Mouse (Mus musculus): ENCODE data around the gene Orc5. TPM values are rescaled to one million over a fixed set of nuclear protein-coding genes. Genes with fewer than 3 reads are reported as not detected.

The Orc5 gene
- polyA plus RNA-seq, 1 experiment from 2014 or later: 48.0 TPM

GRCm38 (mm10) chr5:22548556-22549161 is 1.6 kb downstream of the Orc5 start:
- Histone ChIP-seq H3K4me2 (ENCODE audit: low read depth, low read length, severe bottlenecking) (no peak overlapping the region), H3K27me3 (ENCODE audit: control insufficient read depth, insufficient read depth, low read length) (no peaks in the 10 kb centered on the region), H3K27ac (ENCODE audit: low read depth, low read length) (no peak overlapping the region), H3K9ac (ENCODE audit: low read length) (no peak overlapping the region), H3K36me3 (ENCODE audit: control insufficient read depth, insufficient read depth, low read length) (no peaks in the 10 kb centered on the region; the same call in 1 of the 2 replicates), H3K9me3 (ENCODE audit: control insufficient read depth, low read length) (no peaks in the 10 kb centered on the region), H3K4me1 (replicated peaks; ENCODE audit: control insufficient read depth, insufficient read depth, low read length) (no peaks in the 10 kb centered on the region), H3K4me3 (ENCODE audit: low read depth, low read length) (no peak overlapping the region)
- 91% methylated on average over 6 of the region's 6 CpGs for WGBS
- no peak for ATAC-seq (replicated peaks; ENCODE audit: low FRiP score)
- no peak for DNase-seq (ENCODE audit: low spot score)

- 95% methylated on average over 5 of the region's 5 CpGs for WGBS
- Histone ChIP-seq H3K4me3 (ENCODE audit: low read depth, low read length) (no peak overlapping the region), H3K4me2 (ENCODE audit: low read depth, low read length, severe bottlenecking) (no peak overlapping the region), H3K9me3 (ENCODE audit: control insufficient read depth, low read length) (no peaks in the 10 kb centered on the region), H3K9ac (ENCODE audit: low read length) (no peak overlapping the region), H3K4me1 (replicated peaks; ENCODE audit: control insufficient read depth, insufficient read depth, low read length) (no peaks in the 10 kb centered on the region), H3K27ac (ENCODE audit: low read depth, low read length) (no peak overlapping the region), H3K27me3 (ENCODE audit: control insufficient read depth, insufficient read depth, low read length) (no peaks in the 10 kb centered on the region), H3K36me3 (ENCODE audit: control insufficient read depth, insufficient read depth, low read length) (no peaks in the 10 kb centered on the region; the same call in 1 of the 2 replicates)
- ATAC-seq (replicated peaks; ENCODE audit: low FRiP score) (no peak), DNase-seq (ENCODE audit: low spot score) (no peak)
Observed at GRCm38 (mm10) chr5:22546536-22546935, 3.7 kb downstream of the Orc5 start.

GRCm38 (mm10) chr5:22545305-22545704 is 4.9 kb downstream of the Orc5 start:
- ATAC-seq (replicated peaks; ENCODE audit: low FRiP score) (no peak), DNase-seq (ENCODE audit: low spot score) (no peak)
- Histone ChIP-seq H3K27ac (ENCODE audit: low read depth, low read length) (no peak overlapping the region), H3K4me1 (replicated peaks; ENCODE audit: control insufficient read depth, insufficient read depth, low read length) (no peaks in the 10 kb centered on the region), H3K4me3 (ENCODE audit: low read depth, low read length) (no peak overlapping the region), H3K9me3 (ENCODE audit: control insufficient read depth, low read length) (no peaks in the 10 kb centered on the region), H3K9ac (ENCODE audit: low read length) (no peak overlapping the region), H3K4me2 (ENCODE audit: low read depth, low read length, severe bottlenecking) (no peak overlapping the region), H3K36me3 (ENCODE audit: control insufficient read depth, insufficient read depth, low read length) (no peaks in the 10 kb centered on the region; the same call in 1 of the 2 replicates), H3K27me3 (ENCODE audit: control insufficient read depth, insufficient read depth, low read length) (no peaks in the 10 kb centered on the region)

- H3K4me3 ChIP-seq (ENCODE audit: low read depth, low read length): no peak overlapping the region
- WGBS: 94% methylated on average over 2 of the region's 2 CpGs
- no peak overlapping the region for H3K4me2 ChIP-seq (ENCODE audit: low read depth, low read length, severe bottlenecking)
- H3K9me3 ChIP-seq (ENCODE audit: control insufficient read depth, low read length): no peaks in the 10 kb centered on the region
- no peak overlapping the region for H3K27ac ChIP-seq (ENCODE audit: low read depth, low read length)
- H3K4me1 ChIP-seq (replicated peaks; ENCODE audit: control insufficient read depth, insufficient read depth, low read length): no peaks in the 10 kb centered on the region
- ATAC-seq (replicated peaks; ENCODE audit: low FRiP score) (no peak), DNase-seq (ENCODE audit: low spot score) (no peak)
- H3K9ac ChIP-seq (ENCODE audit: low read length): no peak overlapping the region
- no peaks in the 10 kb centered on the region; the same call in 1 of the 2 replicates for H3K36me3 ChIP-seq (ENCODE audit: control insufficient read depth, insufficient read depth, low read length)
- H3K27me3 ChIP-seq (ENCODE audit: control insufficient read depth, insufficient read depth, low read length): no peaks in the 10 kb centered on the region
Observed at GRCm38 (mm10) chr5:22542676-22543075, 7.6 kb downstream of the Orc5 start.

GRCm38 (mm10) chr5:22538996-22539600 is 11.1 kb downstream of the Orc5 start:
- H3K4me2 ChIP-seq (ENCODE audit: low read depth, low read length, severe bottlenecking): no peak overlapping the region
- H3K4me3 ChIP-seq (ENCODE audit: low read depth, low read length): no peak overlapping the region
- no peak for DNase-seq (ENCODE audit: low spot score)
- no peaks in the 10 kb centered on the region for H3K9me3 ChIP-seq (ENCODE audit: control insufficient read depth, low read length)
- H3K4me1 ChIP-seq (replicated peaks; ENCODE audit: control insufficient read depth, insufficient read depth, low read length): no peaks in the 10 kb centered on the region
- no peak for ATAC-seq (replicated peaks; ENCODE audit: low FRiP score)
- H3K27me3 ChIP-seq (ENCODE audit: control insufficient read depth, insufficient read depth, low read length): no peaks in the 10 kb centered on the region
- no peak overlapping the region for H3K9ac ChIP-seq (ENCODE audit: low read length)
- 82% methylated on average over 7 of the region's 7 CpGs for WGBS
- no peak overlapping the region for H3K27ac ChIP-seq (ENCODE audit: low read depth, low read length)
- no peaks in the 10 kb centered on the region; the same call in 1 of the 2 replicates for H3K36me3 ChIP-seq (ENCODE audit: control insufficient read depth, insufficient read depth, low read length)

GRCm38 (mm10) chr5:22536695-22537094 is 13.5 kb downstream of the Orc5 start:
- 88% methylated on average over 1 of the region's 1 CpGs for WGBS
- ATAC-seq (replicated peaks; ENCODE audit: low FRiP score) (no peak), DNase-seq (ENCODE audit: low spot score) (no peak)
- Histone ChIP-seq H3K9me3 (ENCODE audit: control insufficient read depth, low read length) (no peaks in the 10 kb centered on the region), H3K27ac (ENCODE audit: low read depth, low read length) (no peak overlapping the region), H3K27me3 (ENCODE audit: control insufficient read depth, insufficient read depth, low read length) (no peaks in the 10 kb centered on the region), H3K4me1 (replicated peaks; ENCODE audit: control insufficient read depth, insufficient read depth, low read length) (no peaks in the 10 kb centered on the region), H3K4me3 (ENCODE audit: low read depth, low read length) (no peak overlapping the region), H3K36me3 (ENCODE audit: control insufficient read depth, insufficient read depth, low read length) (no peaks in the 10 kb centered on the region; the same call in 1 of the 2 replicates), H3K9ac (ENCODE audit: low read length) (no peak overlapping the region), H3K4me2 (ENCODE audit: low read depth, low read length, severe bottlenecking) (no peak overlapping the region)

GRCm38 (mm10) chr5:22532571-22532970 is 17.7 kb downstream of the Orc5 start:
- H3K4me3 ChIP-seq (ENCODE audit: low read depth, low read length): no peak overlapping the region
- no peak for DNase-seq (ENCODE audit: low spot score)
- no peaks in the 10 kb centered on the region; the same call in 1 of the 2 replicates for H3K36me3 ChIP-seq (ENCODE audit: control insufficient read depth, insufficient read depth, low read length)
- no peak overlapping the region for H3K9ac ChIP-seq (ENCODE audit: low read length)
- ATAC-seq (replicated peaks; ENCODE audit: low FRiP score): no peak
- no peaks in the 10 kb centered on the region for H3K9me3 ChIP-seq (ENCODE audit: control insufficient read depth, low read length)
- H3K4me1 ChIP-seq (replicated peaks; ENCODE audit: control insufficient read depth, insufficient read depth, low read length): no peaks in the 10 kb centered on the region
- H3K27me3 ChIP-seq (ENCODE audit: control insufficient read depth, insufficient read depth, low read length): no peaks in the 10 kb centered on the region
- 73% methylated on average over 5 of the region's 5 CpGs for WGBS
- H3K27ac ChIP-seq (ENCODE audit: low read depth, low read length): no peak overlapping the region
- no peak overlapping the region for H3K4me2 ChIP-seq (ENCODE audit: low read depth, low read length, severe bottlenecking)

- ATAC-seq (replicated peaks; ENCODE audit: low FRiP score) (no peak), DNase-seq (ENCODE audit: low spot score) (no peak)
- no peak overlapping the region for H3K9ac ChIP-seq (ENCODE audit: low read length)
- no peaks in the 10 kb centered on the region for H3K27me3 ChIP-seq (ENCODE audit: control insufficient read depth, insufficient read depth, low read length)
- no peak overlapping the region for H3K27ac ChIP-seq (ENCODE audit: low read depth, low read length)
- H3K4me1 ChIP-seq (replicated peaks; ENCODE audit: control insufficient read depth, insufficient read depth, low read length): no peaks in the 10 kb centered on the region
- no peak overlapping the region for H3K4me2 ChIP-seq (ENCODE audit: low read depth, low read length, severe bottlenecking)
- no peaks in the 10 kb centered on the region; the same call in 1 of the 2 replicates for H3K36me3 ChIP-seq (ENCODE audit: control insufficient read depth, insufficient read depth, low read length)
- no peak overlapping the region for H3K4me3 ChIP-seq (ENCODE audit: low read depth, low read length)
- H3K9me3 ChIP-seq (ENCODE audit: control insufficient read depth, low read length): no peaks in the 10 kb centered on the region
- 96% methylated on average over 4 of the region's 4 CpGs for WGBS
Observed at GRCm38 (mm10) chr5:22522612-22523011, 27.6 kb downstream of the Orc5 start.

GRCm38 (mm10) chr5:22519708-22520107 is 30.5 kb downstream of the Orc5 start:
- 94% methylated on average over 2 of the region's 2 CpGs for WGBS
- H3K9ac ChIP-seq (ENCODE audit: low read length): no peak overlapping the region
- H3K36me3 ChIP-seq (ENCODE audit: control insufficient read depth, insufficient read depth, low read length): no peaks in the 10 kb centered on the region
- no peak overlapping the region for H3K4me2 ChIP-seq (ENCODE audit: low read depth, low read length, severe bottlenecking)
- ATAC-seq (replicated peaks; ENCODE audit: low FRiP score): no peak
- no peak overlapping the region for H3K27ac ChIP-seq (ENCODE audit: low read depth, low read length)
- no peaks in the 10 kb centered on the region for H3K4me1 ChIP-seq (replicated peaks; ENCODE audit: control insufficient read depth, insufficient read depth, low read length)
- no peak for DNase-seq (ENCODE audit: low spot score)
- H3K27me3 ChIP-seq (ENCODE audit: control insufficient read depth, insufficient read depth, low read length): no peaks in the 10 kb centered on the region
- no peaks in the 10 kb centered on the region for H3K9me3 ChIP-seq (ENCODE audit: control insufficient read depth, low read length)
- H3K4me3 ChIP-seq (ENCODE audit: low read depth, low read length): no peak overlapping the region

All from forebrain, embryonic 11.5 days (tissue).